Mouse (Mus musculus): ENCODE data around the gene Kcne1l.

DNA sequence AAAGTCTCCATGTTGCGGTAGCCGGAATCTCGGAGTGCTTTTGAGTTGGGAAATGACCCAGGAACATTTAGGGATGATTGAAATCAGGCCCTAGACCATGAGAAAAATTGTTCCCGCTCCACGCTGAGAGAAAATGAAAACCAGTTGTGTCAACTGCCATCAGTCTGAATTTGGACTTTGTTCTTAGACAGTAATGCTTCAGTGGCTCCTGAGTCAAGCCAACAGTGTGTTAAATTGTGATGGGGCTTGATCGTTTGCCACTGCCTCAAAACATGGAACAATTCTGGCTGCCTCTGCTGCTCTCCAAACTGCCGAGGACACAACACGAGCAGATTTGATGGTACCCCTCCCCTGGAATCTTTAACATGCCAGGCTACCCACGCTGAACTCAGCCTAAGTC, 10.0 kb upstream of the Kcne1l start:
- TF ChIP-seq CTCF (IDR thresholded peaks at IDR 0.05; ENCODE audit: low read depth) (no peak), EP300 (IDR thresholded peaks at IDR 0.05; ENCODE audit: low read depth) (no peak)
